ENCODE assay signal across 15 mouse cellular contexts in genomic region chr11:115089853-115090252, GRCm38 (mm10). TPM values are rescaled to one million over a fixed set of nuclear protein-coding genes. Genes with fewer than 3 reads are reported as not detected.
DNase-seq lines count a peak whose midpoint lies in the region; ATAC-seq and TF ChIP-seq lines count a peak whose summit lies in the region.
"Had no signal": no experiment of that assay in that cellular context is flagged by ENCODE, and none has a peak within 500 bp of the region (broad histone marks: within the 10 kb centered on the region; RNA-seq: fewer than 3 reads in every experiment).

No protein-coding gene starts in this region.

- peaks cover 24% of the 10 kb centered on the region for H3K27me3 ChIP-seq in lung, embryonic 14.5 days (ENCODE audit: insufficient read depth, low read length)
- H3K27me3 ChIP-seq in Patski, result peaks cover 26% of the 10 kb centered on the region
- peaks cover 23% of the 10 kb centered on the region for H3K27me3 ChIP-seq in forebrain, embryonic 16.5 days (replicated peaks; ENCODE audit: control insufficient read depth, insufficient read depth, low read length)

- TF ChIP-seq CTCF in lung, embryonic 14.5 days (IDR thresholded peaks at IDR 0.05; ENCODE audit: low read depth), result peak; percentile 55
- TF ChIP-seq CTCF in Patski (IDR thresholded peaks at IDR 0.05), result peak; percentile 47
- peak; percentile 62; the same call in 1 of the 2 replicates for TF ChIP-seq CTCF in olfactory bulb, adult 2 months (IDR thresholded peaks at IDR 0.05; ENCODE audit: insufficient read depth, low read depth, low read length)

- CTCF ChIA-PET in Patski (lab: Charles Lee), result interaction anchor here (1.6 kb wide), 1 partner anchor 8 kb away, joined by 4 read pairs; no protein-coding TSS in a partner anchor

- H3K4me3 ChIP-seq in lung, embryonic 14.5 days (ENCODE audit: low read depth, low read length), result no peak overlapping the region
- H3K4me3 ChIP-seq in olfactory bulb, adult 2 months (ENCODE audit: insufficient read depth, low read depth, low read length), result no peak overlapping the region
- no peak overlapping the region for H3K4me3 ChIP-seq in forebrain, embryonic 16.5 days (replicated peaks; ENCODE audit: low read length)
- H3K4me3 ChIP-seq: hindbrain, embryonic 12.5 days had no signal

- peaks cover 5% of the 10 kb centered on the region; the same call in 1 of the 2 replicates for H3K9me3 ChIP-seq in lung, embryonic 14.5 days (ENCODE audit: low read depth, low read length)
- H3K9me3 ChIP-seq in forebrain, embryonic 16.5 days (ENCODE audit: control insufficient read depth, low read length), result 0 out of 2 replicates have a peak, but pooled peaks cover 4% of the 10 kb centered on the region

- POLR2A ChIA-PET in Patski (lab: Charles Lee), result no interaction called here

- no peak overlapping the region for H3K4me2 ChIP-seq in lung, embryonic 14.5 days
- H3K4me2 ChIP-seq in forebrain, embryonic 16.5 days (ENCODE audit: low read length), result no peak overlapping the region
- H3K4me2 ChIP-seq: hindbrain, embryonic 12.5 days had no signal

- no peak for TF ChIP-seq POLR2A in olfactory bulb, adult 2 months (IDR thresholded peaks at IDR 0.05; ENCODE audit: insufficient read depth, low read depth, low read length)

- ATAC-seq in CD4-positive, CD25-positive, alpha-beta regulatory T cell, adult 4 months, result no peak
- ATAC-seq in lung, embryonic 14.5 days (ENCODE audit: insufficient read depth), result no peak
- no peak for ATAC-seq in Patski
- no peak for ATAC-seq in forebrain, embryonic 16.5 days

- no peaks in the 10 kb centered on the region for H3K36me3 ChIP-seq in lung, embryonic 14.5 days (ENCODE audit: insufficient read depth)
- no peaks in the 10 kb centered on the region for H3K36me3 ChIP-seq in forebrain, embryonic 16.5 days (ENCODE audit: control insufficient read depth, insufficient read depth)
- H3K36me3 ChIP-seq: hindbrain, embryonic 12.5 days had no signal

- WGBS in lung, embryonic 14.5 days, result 67% methylated on average over 6 of the region's 6 CpGs
- WGBS in olfactory bulb, adult 2 months, result 70% methylated on average over 6 of the region's 6 CpGs
- 70% methylated on average over 6 of the region's 6 CpGs for WGBS in forebrain, embryonic 16.5 days

- peak; percentile 67 for DNase-seq in CD4-positive, CD25-positive, alpha-beta regulatory T cell, adult 2 months (ENCODE audit: low read depth, low spot score)
- no peak for DNase-seq in lung, embryonic 14.5 days
- no peak for DNase-seq in lung, postnatal 4 days
- DNase-seq in Patski (ENCODE audit: low read depth, low spot score), result no peak
- DNase-seq in adrenal gland, postnatal 14 days, result no peak
- DNase-seq: adrenal gland, adult 2 months; kidney, postnatal 4 days had no signal

- in situ Hi-C loops in Patski (cut with MboI; ENCODE audit: low pct_unique_long_range_greater_than_20kb), result no loop called here

- no peak overlapping the region for H3K9ac ChIP-seq in lung, embryonic 14.5 days
- H3K9ac ChIP-seq in forebrain, embryonic 16.5 days (replicated peaks; ENCODE audit: low read depth, low read length), result no peak overlapping the region
- H3K9ac ChIP-seq: hindbrain, embryonic 12.5 days had no signal

- H3K27ac ChIP-seq in lung, embryonic 14.5 days (ENCODE audit: low read depth), result no peak overlapping the region
- H3K27ac ChIP-seq in olfactory bulb, adult 2 months (ENCODE audit: insufficient read depth, low read depth, low read length), result no peak overlapping the region
- H3K27ac ChIP-seq in forebrain, embryonic 16.5 days (ENCODE audit: low read length), result no peak overlapping the region
- H3K27ac ChIP-seq: hindbrain, embryonic 12.5 days; macrophage had no signal

- no peaks in the 10 kb centered on the region for H3K4me1 ChIP-seq in lung, embryonic 14.5 days (ENCODE audit: insufficient read depth)
- H3K4me1 ChIP-seq in olfactory bulb, adult 2 months (ENCODE audit: control insufficient read depth, insufficient read depth, low read length), result peaks cover 9% of the 10 kb centered on the region
- H3K4me1 ChIP-seq in forebrain, embryonic 16.5 days (replicated peaks; ENCODE audit: control insufficient read depth, insufficient read depth, low read length), result peaks cover 9% of the 10 kb centered on the region

RNA-seq across cellular contexts. Expression of gene Rab37, which starts 1.4 kb away (rescaled TPM):
- 100 to 1,000 TPM; 156 to 274 TPM for polyA plus RNA-seq in CD4-positive, CD25-positive, alpha-beta regulatory T cell, adult 4 months (2017; shearing (Covaris generic))
- 0.35 and 0.55 TPM in 2 replicates for polyA plus RNA-seq in lung, embryonic 14.5 days (2014; fragmentation: Nextera tagmentation; extraction: Ambion mirVana)
- 0.35 TPM for polyA plus RNA-seq in Patski (2021)
- not detected in 2 replicates for polyA plus RNA-seq in olfactory bulb, adult 2 months (2012; ENCODE audit: insufficient read depth, insufficient read length, low replicate concordance, missing spikeins)
- 1.9 and 3.3 TPM in 2 replicates for total RNA-seq in adrenal gland, postnatal 14 days (2021)
- polyA plus RNA-seq in forebrain, embryonic 16.5 days (2015; fragmentation: Nextera tagmentation; extraction: Ambion mirVana), result 0.85 and 1.1 TPM in 2 replicates

RNA-seq across cellular contexts. Expression of gene Cd300e, which starts 27.9 kb away (rescaled TPM):
- under 1 TPM in 1 of 2 experiments, not detected in 1; 0.29 TPM for polyA plus RNA-seq in CD4-positive, CD25-positive, alpha-beta regulatory T cell, adult 4 months (2017; shearing (Covaris generic))
- not detected in 2 replicates for polyA plus RNA-seq in lung, embryonic 14.5 days (2014; fragmentation: Nextera tagmentation; extraction: Ambion mirVana)
- polyA plus RNA-seq in Patski (2021), result 0.04 TPM
- not detected in 2 replicates for polyA plus RNA-seq in olfactory bulb, adult 2 months (2012; ENCODE audit: insufficient read depth, insufficient read length, low replicate concordance, missing spikeins)
- 0.30 and 0.63 TPM in 2 replicates for total RNA-seq in adrenal gland, postnatal 14 days (2021)
- polyA plus RNA-seq in forebrain, embryonic 16.5 days (2015; fragmentation: Nextera tagmentation; extraction: Ambion mirVana), result not detected in 2 replicates
- total RNA-seq: left cerebral cortex, postnatal 25 days had no signal
- polyA plus RNA-seq: adrenal gland, adult 2 months; hindbrain, embryonic 12.5 days had no signal

RNA-seq across cellular contexts. Expression of gene Cd300ld3, which starts 41.6 kb away (rescaled TPM):
- polyA plus RNA-seq in CD4-positive, CD25-positive, alpha-beta regulatory T cell, adult 4 months (2017; shearing (Covaris generic)), result not detected
- polyA plus RNA-seq in lung, embryonic 14.5 days (2014; fragmentation: Nextera tagmentation; extraction: Ambion mirVana), result not detected in 2 replicates
- not detected for polyA plus RNA-seq in Patski (2021)
- not detected in 2 replicates for polyA plus RNA-seq in olfactory bulb, adult 2 months (2012; ENCODE audit: insufficient read depth, insufficient read length, low replicate concordance, missing spikeins)
- 3.3 TPM in 1 of 2 replicates, not detected in the other for total RNA-seq in adrenal gland, postnatal 14 days (2021)
- polyA plus RNA-seq in forebrain, embryonic 16.5 days (2015; fragmentation: Nextera tagmentation; extraction: Ambion mirVana), result not detected in 2 replicates
- polyA plus RNA-seq: embryonic facial prominence, embryonic 14.5 days; hindbrain, embryonic 12.5 days; stomach, embryonic 16.5 days had no signal

RNA-seq across cellular contexts. Expression of gene Cd300lf, which starts 43.9 kb away (rescaled TPM):
- 1 to 10 TPM in 1 of 2 experiments, under 1 TPM in 1; 0.51 to 1.0 TPM for polyA plus RNA-seq in CD4-positive, CD25-positive, alpha-beta regulatory T cell, adult 4 months (2017; shearing (Covaris generic))
- polyA plus RNA-seq in lung, embryonic 14.5 days (2014; fragmentation: Nextera tagmentation; extraction: Ambion mirVana), result 0.91 and 1.1 TPM in 2 replicates
- not detected for polyA plus RNA-seq in Patski (2021)
- not detected in 2 replicates for polyA plus RNA-seq in olfactory bulb, adult 2 months (2012; ENCODE audit: insufficient read depth, insufficient read length, low replicate concordance, missing spikeins)
- 0.52 and 1.4 TPM in 2 replicates for total RNA-seq in adrenal gland, postnatal 14 days (2021)
- 0.27 TPM in 1 of 2 replicates, not detected in the other for polyA plus RNA-seq in forebrain, embryonic 16.5 days (2015; fragmentation: Nextera tagmentation; extraction: Ambion mirVana)

RNA-seq across cellular contexts. Expression of gene Cd300ld5, which starts 52.3 kb away (rescaled TPM):
- polyA plus RNA-seq in CD4-positive, CD25-positive, alpha-beta regulatory T cell, adult 4 months (2017; shearing (Covaris generic)), result not detected
- not detected in 2 replicates for polyA plus RNA-seq in lung, embryonic 14.5 days (2014; fragmentation: Nextera tagmentation; extraction: Ambion mirVana)
- polyA plus RNA-seq in Patski (2021), result not detected
- polyA plus RNA-seq in olfactory bulb, adult 2 months (2012; ENCODE audit: insufficient read depth, insufficient read length, low replicate concordance, missing spikeins), result not detected in 2 replicates
- 4.0 and 5.3 TPM in 2 replicates for total RNA-seq in adrenal gland, postnatal 14 days (2021)
- polyA plus RNA-seq in forebrain, embryonic 16.5 days (2015; fragmentation: Nextera tagmentation; extraction: Ambion mirVana), result not detected in 2 replicates
- polyA plus RNA-seq: embryonic facial prominence, embryonic 14.5 days; hindbrain, embryonic 12.5 days; stomach, embryonic 16.5 days had no signal

Comparison
In these comparisons a context has a peak if more than half of its experiments do, and no peak if none do; other contexts are left out.
1. RNA of gene Rab37, which starts 1.4 kb away (polyA plus RNA-seq): 156 to 274 TPM in CD4-positive, CD25-positive, alpha-beta regulatory T cell, adult 4 months and not detected in olfactory bulb, adult 2 months; 0.85 to 1.1 TPM in forebrain, embryonic 16.5 days, 0.35 to 0.55 TPM in lung, embryonic 14.5 days and 0.35 TPM in Patski (single experiment); every median in the first group is over 10 times any median in the second.
2. Peak in every context shown above with its lines, with median percentiles within 50 percentile points of each other: CTCF ChIP-seq.